Mouse (Mus musculus): Measurements from ENCODE around the gene Tex44. TPM values are rescaled to one million over a fixed set of nuclear protein-coding genes. Genes with fewer than 3 reads are reported as not detected.

Gene Tex44
- polyA plus RNA-seq, 1 experiment: not detected

DNA sequence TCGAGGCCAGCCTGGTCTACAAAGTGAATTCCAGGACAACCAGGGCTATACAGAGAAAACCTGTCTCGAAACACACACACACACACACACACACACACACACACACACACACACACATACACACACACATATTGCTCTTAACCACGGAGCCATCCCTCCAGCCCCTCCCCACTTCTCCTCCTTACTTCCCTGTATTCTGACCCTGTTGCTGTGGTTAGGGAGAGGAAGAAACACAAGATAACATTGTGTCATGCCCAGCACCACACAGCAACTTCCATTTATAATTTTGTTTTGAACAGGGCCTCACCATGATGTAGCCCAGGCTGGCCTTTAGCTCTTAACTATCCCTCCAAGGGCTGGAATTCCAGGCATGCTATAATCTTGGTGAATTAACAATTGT, 26.8 kb upstream of the Tex44 start:
- Histone ChIP-seq H3K79me2 (ENCODE audit: control insufficient read depth, insufficient read depth) (no peaks in the 10 kb centered on the region), H3K4me3 (ENCODE audit: insufficient read depth, poor library complexity, severe bottlenecking) (no peak overlapping the region), H3K36me3 (ENCODE audit: control insufficient read depth, insufficient read depth) (no peaks in the 10 kb centered on the region), H3K27me3 (ENCODE audit: control insufficient read depth, insufficient read depth, insufficient read length) (no peaks in the 10 kb centered on the region), H3K79me3 (ENCODE audit: low read depth) (no peaks in the 10 kb centered on the region), H3ac (ENCODE audit: control insufficient read depth, insufficient read length, low read depth) (no peak overlapping the region)
- TF ChIP-seq MYOD1 (IDR thresholded peaks at IDR 0.05; ENCODE audit: control insufficient read depth, insufficient read length, low read depth) (no peak), USF1 (IDR thresholded peaks at IDR 0.05; ENCODE audit: low read depth) (no peak), CEBPB (IDR thresholded peaks at IDR 0.05; ENCODE audit: low read depth) (no peak), MYOG (IDR thresholded peaks at IDR 0.05; ENCODE audit: control insufficient read depth, extremely low read depth, insufficient read length) (no peak), MAX (IDR thresholded peaks at IDR 0.05) (no peak), FOSL1 (IDR thresholded peaks at IDR 0.05; ENCODE audit: insufficient read depth, low read length, poor library complexity, severe bottlenecking) (no peak), CTCF (IDR thresholded peaks at IDR 0.05; ENCODE audit: control insufficient read depth, insufficient read depth, insufficient read length) (no peak)

DNA sequence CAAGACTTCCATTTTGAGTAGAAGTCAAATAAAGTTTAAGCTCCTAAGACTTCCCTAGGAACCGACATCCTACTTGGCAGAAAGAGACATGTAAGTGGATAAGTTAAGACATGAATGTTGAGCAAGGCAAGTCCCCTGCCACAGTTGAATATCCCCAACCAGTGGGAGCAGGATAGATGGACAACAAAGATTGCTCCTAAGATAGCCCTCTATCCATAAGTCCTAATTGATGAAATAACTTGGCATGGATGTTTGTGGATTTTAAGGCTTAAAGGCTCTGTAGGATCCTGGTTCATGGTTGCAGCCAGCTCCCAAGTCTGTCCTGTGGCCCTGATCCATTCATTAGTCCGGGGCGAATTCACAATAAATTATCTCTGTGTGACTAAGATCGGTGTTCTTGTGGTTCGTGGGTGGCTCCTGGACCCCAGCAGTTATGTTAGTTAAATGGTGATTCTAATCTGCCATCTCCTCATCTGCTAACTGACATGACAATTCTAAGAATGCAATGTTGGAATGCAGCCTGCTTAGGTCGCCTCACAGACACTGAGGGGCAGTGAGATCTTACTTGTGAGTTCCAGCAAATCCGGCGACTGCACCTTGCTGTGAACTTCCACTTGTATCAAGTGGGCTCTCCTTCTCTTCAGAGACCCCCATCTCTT, 25.9 kb upstream of the Tex44 start:
- TF ChIP-seq USF1 (IDR thresholded peaks at IDR 0.05; ENCODE audit: low read depth) (no peak), FOSL1 (IDR thresholded peaks at IDR 0.05; ENCODE audit: insufficient read depth, low read length, poor library complexity, severe bottlenecking) (no peak), MAX (IDR thresholded peaks at IDR 0.05) (no peak), CTCF (IDR thresholded peaks at IDR 0.05; ENCODE audit: control insufficient read depth, insufficient read depth, insufficient read length) (no peak), MYOG (IDR thresholded peaks at IDR 0.05; ENCODE audit: control insufficient read depth, extremely low read depth, insufficient read length) (no peak), CEBPB (IDR thresholded peaks at IDR 0.05; ENCODE audit: low read depth) (no peak), MYOD1 (IDR thresholded peaks at IDR 0.05; ENCODE audit: control insufficient read depth, insufficient read length, low read depth) (no peak)
- Histone ChIP-seq H3K4me3 (ENCODE audit: insufficient read depth, poor library complexity, severe bottlenecking) (no peak overlapping the region), H3K36me3 (ENCODE audit: control insufficient read depth, insufficient read depth) (no peaks in the 10 kb centered on the region), H3K79me3 (ENCODE audit: low read depth) (no peaks in the 10 kb centered on the region), H3K79me2 (ENCODE audit: control insufficient read depth, insufficient read depth) (no peaks in the 10 kb centered on the region), H3ac (ENCODE audit: control insufficient read depth, insufficient read length, low read depth) (no peak overlapping the region), H3K27me3 (ENCODE audit: control insufficient read depth, insufficient read depth, insufficient read length) (no peaks in the 10 kb centered on the region)

DNA sequence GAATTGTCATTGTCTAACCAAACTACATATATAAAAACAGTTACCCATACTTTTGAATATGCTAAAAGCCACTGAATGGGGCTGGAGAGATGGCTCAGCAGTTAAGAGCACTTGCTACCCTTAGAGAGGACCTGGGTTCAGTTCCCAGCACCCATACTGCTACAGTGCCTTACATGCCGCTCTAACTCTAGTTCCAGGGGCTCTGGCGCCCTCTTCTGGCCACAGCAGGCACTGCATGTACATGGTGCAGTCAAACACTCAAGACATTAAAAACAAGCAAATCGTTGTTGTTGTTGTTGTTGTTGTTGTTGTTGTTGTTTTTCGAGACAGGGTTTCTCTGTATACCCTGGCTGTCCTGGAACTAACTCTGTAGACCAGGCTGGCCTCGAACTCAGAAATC, 21.3 kb upstream of the Tex44 start:
- Histone ChIP-seq H3K79me3 (ENCODE audit: low read depth) (no peaks in the 10 kb centered on the region), H3K4me3 (ENCODE audit: insufficient read depth, poor library complexity, severe bottlenecking) (no peak overlapping the region), H3K36me3 (ENCODE audit: control insufficient read depth, insufficient read depth) (no peaks in the 10 kb centered on the region), H3ac (ENCODE audit: control insufficient read depth, insufficient read length, low read depth) (no peak overlapping the region), H3K27me3 (ENCODE audit: control insufficient read depth, insufficient read depth, insufficient read length) (no peaks in the 10 kb centered on the region), H3K79me2 (ENCODE audit: control insufficient read depth, insufficient read depth) (no peaks in the 10 kb centered on the region)
- TF ChIP-seq USF1 (IDR thresholded peaks at IDR 0.05; ENCODE audit: low read depth) (no peak), CTCF (IDR thresholded peaks at IDR 0.05; ENCODE audit: control insufficient read depth, insufficient read depth, insufficient read length) (no peak), MYOD1 (IDR thresholded peaks at IDR 0.05; ENCODE audit: control insufficient read depth, insufficient read length, low read depth) (no peak), MAX (IDR thresholded peaks at IDR 0.05) (no peak), MYOG (IDR thresholded peaks at IDR 0.05; ENCODE audit: control insufficient read depth, extremely low read depth, insufficient read length) (no peak), CEBPB (IDR thresholded peaks at IDR 0.05; ENCODE audit: low read depth) (no peak), FOSL1 (IDR thresholded peaks at IDR 0.05; ENCODE audit: insufficient read depth, low read length, poor library complexity, severe bottlenecking) (no peak)

DNA sequence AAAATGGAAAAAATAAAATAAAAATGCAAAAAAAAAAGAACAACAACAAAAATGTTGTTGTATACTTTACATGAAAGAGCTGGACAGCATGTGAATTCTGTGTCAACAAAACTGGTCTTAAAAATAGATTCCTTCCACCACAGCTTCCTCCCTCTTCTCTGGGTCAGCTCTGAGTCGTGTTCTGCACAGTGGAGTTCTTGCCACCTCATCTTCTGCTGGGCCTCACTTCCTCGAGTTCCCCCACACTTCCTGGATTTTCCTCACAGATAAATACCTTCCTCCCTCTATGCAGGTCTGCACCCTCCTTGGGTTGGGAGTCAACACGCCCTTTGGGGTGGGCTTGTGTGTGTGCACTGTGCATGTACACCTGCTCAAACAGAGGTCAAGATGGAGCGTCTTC, 19.8 kb upstream of the Tex44 start:
- TF ChIP-seq MYOD1 (IDR thresholded peaks at IDR 0.05; ENCODE audit: control insufficient read depth, insufficient read length, low read depth) (no peak), USF1 (IDR thresholded peaks at IDR 0.05; ENCODE audit: low read depth) (no peak), MYOG (IDR thresholded peaks at IDR 0.05; ENCODE audit: control insufficient read depth, extremely low read depth, insufficient read length) (no peak), CTCF (IDR thresholded peaks at IDR 0.05; ENCODE audit: control insufficient read depth, insufficient read depth, insufficient read length) (no peak), FOSL1 (IDR thresholded peaks at IDR 0.05; ENCODE audit: insufficient read depth, low read length, poor library complexity, severe bottlenecking) (no peak), CEBPB (IDR thresholded peaks at IDR 0.05; ENCODE audit: low read depth) (no peak), MAX (IDR thresholded peaks at IDR 0.05) (no peak)
- Histone ChIP-seq H3K79me3 (ENCODE audit: low read depth) (no peaks in the 10 kb centered on the region), H3K36me3 (ENCODE audit: control insufficient read depth, insufficient read depth) (no peaks in the 10 kb centered on the region), H3K27me3 (ENCODE audit: control insufficient read depth, insufficient read depth, insufficient read length) (no peaks in the 10 kb centered on the region), H3K4me3 (ENCODE audit: insufficient read depth, poor library complexity, severe bottlenecking) (no peak overlapping the region), H3ac (ENCODE audit: control insufficient read depth, insufficient read length, low read depth) (no peak overlapping the region), H3K79me2 (ENCODE audit: control insufficient read depth, insufficient read depth) (no peaks in the 10 kb centered on the region)

DNA sequence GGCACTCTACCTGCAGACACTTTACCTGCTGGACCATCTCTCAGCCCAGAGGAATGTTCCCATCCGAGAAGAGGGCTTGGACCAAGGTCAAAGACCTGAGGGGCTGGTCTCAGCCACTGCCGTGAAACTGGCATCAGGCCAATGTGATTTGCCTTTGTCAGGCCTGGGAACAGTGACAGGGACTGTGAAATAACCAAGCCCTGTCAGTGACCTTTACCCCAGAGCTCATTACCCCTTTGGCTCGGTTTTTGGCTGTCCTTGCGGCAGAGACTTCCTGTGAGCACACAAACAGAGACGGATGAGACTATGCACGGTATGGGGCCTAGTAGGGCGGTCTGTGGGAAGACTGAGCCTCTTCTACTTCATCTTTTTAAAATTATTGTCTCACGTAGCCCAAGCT, 19.2 kb upstream of the Tex44 start:
- no peak overlapping the region for H3K4me3 ChIP-seq (ENCODE audit: insufficient read depth, poor library complexity, severe bottlenecking)
- TF ChIP-seq MYOG (IDR thresholded peaks at IDR 0.05; ENCODE audit: control insufficient read depth, extremely low read depth, insufficient read length) (no peak), CEBPB (IDR thresholded peaks at IDR 0.05; ENCODE audit: low read depth) (no peak), MYOD1 (IDR thresholded peaks at IDR 0.05; ENCODE audit: control insufficient read depth, insufficient read length, low read depth) (no peak), FOSL1 (IDR thresholded peaks at IDR 0.05; ENCODE audit: insufficient read depth, low read length, poor library complexity, severe bottlenecking) (no peak), CTCF (IDR thresholded peaks at IDR 0.05; ENCODE audit: control insufficient read depth, insufficient read depth, insufficient read length) (no peak)
- no peaks in the 10 kb centered on the region for H3K36me3 ChIP-seq (ENCODE audit: control insufficient read depth, insufficient read depth)
- H3K27me3 ChIP-seq (ENCODE audit: control insufficient read depth, insufficient read depth, insufficient read length): no peaks in the 10 kb centered on the region
- no peak overlapping the region for H3ac ChIP-seq (ENCODE audit: control insufficient read depth, insufficient read length, low read depth)
- H3K79me2 ChIP-seq (ENCODE audit: control insufficient read depth, insufficient read depth): no peaks in the 10 kb centered on the region
- no peaks in the 10 kb centered on the region for H3K79me3 ChIP-seq (ENCODE audit: low read depth)
